Mouse (Mus musculus): Measurements from ENCODE around the gene Cnnm2. TPM values are rescaled to one million over a fixed set of nuclear protein-coding genes. Genes with fewer than 3 reads are reported as not detected.
"Not testable (repeated sequence)": the region's sequence is repeated elsewhere in the genome, so short reads cannot be mapped to it uniquely, and the experiment has no call there.

Gene Cnnm2
- polyA plus RNA-seq, 1 experiment from 2014 or later = 8.1 TPM

- WGBS = 71% methylated on average over 12 of the region's 12 CpGs
- ATAC-seq (ENCODE audit: low FRiP score, low TSS enrichment) = no peak
- Histone ChIP-seq H3K4me1 (ENCODE audit: control insufficient read depth, insufficient read depth, low read length) (no peaks in the 10 kb centered on the region), H3K9ac (replicated peaks; ENCODE audit: low read length) (no peak overlapping the region), H3K4me2 (ENCODE audit: low read length) (no peak overlapping the region), H3K9me3 (ENCODE audit: control insufficient read depth, low read length) (no peaks in the 10 kb centered on the region), H3K36me3 (ENCODE audit: control insufficient read depth, insufficient read depth, low read length) (no peaks in the 10 kb centered on the region), H3K27me3 (ENCODE audit: control insufficient read depth, insufficient read depth, low read length) (no peaks in the 10 kb centered on the region), H3K27ac (replicated peaks; ENCODE audit: low read depth, low read length) (no peak overlapping the region), H3K4me3 (replicated peaks; ENCODE audit: low read depth, low read length) (no peak overlapping the region)
- no peak for DNase-seq
Observed at GRCm38 (mm10) chr19:46777928-46778680, 16.7 kb downstream of the Cnnm2 start.

DNA sequence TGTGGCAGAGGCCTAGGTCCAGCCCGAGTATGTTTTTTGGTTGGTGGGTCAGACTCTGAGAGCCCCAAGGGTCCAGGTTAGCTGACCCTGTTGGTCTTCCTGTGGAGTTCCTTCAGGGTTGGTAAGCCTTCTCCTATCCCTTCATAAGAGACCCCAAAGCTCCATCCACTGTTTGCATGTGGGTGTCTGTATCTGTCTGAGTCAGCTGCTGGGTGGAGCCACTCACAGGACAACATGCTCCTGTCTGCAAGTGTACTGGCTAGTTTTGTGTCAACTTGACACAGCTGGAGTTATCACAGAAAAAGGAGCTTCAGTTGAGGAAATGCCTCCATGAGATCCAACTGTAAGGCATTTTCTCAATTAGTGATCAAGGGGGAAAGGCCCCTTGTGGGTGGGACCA lies 17.7 kb downstream of the Cnnm2 start:
- not testable (repeated sequence) for H3K27me3 ChIP-seq (ENCODE audit: control insufficient read depth, insufficient read depth, low read length); H3K4me1 ChIP-seq (ENCODE audit: control insufficient read depth, insufficient read depth, low read length); H3K4me3 ChIP-seq (replicated peaks; ENCODE audit: low read depth, low read length); H3K9me3 ChIP-seq (ENCODE audit: control insufficient read depth, low read length); H3K4me2 ChIP-seq (ENCODE audit: low read length); H3K9ac ChIP-seq (replicated peaks; ENCODE audit: low read length); DNase-seq; H3K27ac ChIP-seq (replicated peaks; ENCODE audit: low read depth, low read length); H3K36me3 ChIP-seq (ENCODE audit: control insufficient read depth, insufficient read depth, low read length); ATAC-seq (ENCODE audit: low FRiP score, low TSS enrichment)
- 100% methylated on average over 1 of the region's 1 CpGs for WGBS

DNA sequence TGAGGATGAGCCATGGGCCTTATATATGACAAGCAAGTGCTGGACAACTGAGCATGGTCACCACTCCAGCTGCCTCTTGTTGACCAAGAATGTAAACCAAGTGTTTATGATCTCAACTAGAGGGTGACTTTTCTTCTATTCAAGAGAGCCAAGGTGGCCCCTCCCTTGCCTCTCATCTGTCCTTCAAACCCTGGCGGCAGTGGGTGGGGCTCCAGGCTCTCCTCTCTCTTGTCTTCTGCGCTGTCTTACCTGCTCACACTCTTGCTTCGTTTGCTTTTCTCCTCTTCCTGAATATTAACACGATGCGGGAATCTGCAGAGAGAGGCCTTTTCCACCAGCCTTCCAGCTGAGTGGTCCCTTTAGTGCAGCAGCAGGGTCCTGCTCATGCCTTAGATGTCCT lies 22.6 kb downstream of the Cnnm2 start:
- Histone ChIP-seq H3K4me3 (replicated peaks; ENCODE audit: low read depth, low read length) (no peak overlapping the region), H3K36me3 (ENCODE audit: control insufficient read depth, insufficient read depth, low read length) (no peaks in the 10 kb centered on the region), H3K27ac (replicated peaks; ENCODE audit: low read depth, low read length) (no peak overlapping the region), H3K9me3 (ENCODE audit: control insufficient read depth, low read length) (no peaks in the 10 kb centered on the region), H3K27me3 (ENCODE audit: control insufficient read depth, insufficient read depth, low read length) (no peaks in the 10 kb centered on the region), H3K4me2 (ENCODE audit: low read length) (no peak overlapping the region), H3K4me1 (ENCODE audit: control insufficient read depth, insufficient read depth, low read length) (peaks cover 13% of the 10 kb centered on the region), H3K9ac (replicated peaks; ENCODE audit: low read length) (no peak overlapping the region)
- 74% methylated on average over 5 of the region's 5 CpGs for WGBS
- no peak for ATAC-seq (ENCODE audit: low FRiP score, low TSS enrichment)
- no peak for DNase-seq

DNA sequence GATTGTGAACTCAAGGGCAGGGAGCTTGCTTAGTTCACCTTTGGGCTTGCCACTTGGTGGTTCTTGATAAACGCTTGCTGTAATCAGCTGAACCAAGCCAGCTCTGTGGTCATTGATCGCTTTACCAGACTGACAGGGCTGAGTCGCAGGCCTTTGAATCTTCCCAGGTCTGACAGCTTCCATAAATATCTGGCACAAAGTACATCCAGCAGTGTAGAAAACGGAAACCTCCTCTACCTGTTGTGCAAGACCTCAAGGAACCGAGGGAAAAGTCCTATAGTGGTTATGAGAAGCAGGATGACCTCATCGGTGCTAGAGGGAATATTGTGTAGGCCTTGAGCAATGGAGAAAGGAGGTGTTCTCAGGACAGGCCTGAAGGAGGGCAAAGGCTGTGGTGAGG lies 23.1 kb downstream of the Cnnm2 start:
- Histone ChIP-seq H3K9ac (replicated peaks; ENCODE audit: low read length) (no peak overlapping the region), H3K27ac (replicated peaks; ENCODE audit: low read depth, low read length) (no peak overlapping the region), H3K4me3 (replicated peaks; ENCODE audit: low read depth, low read length) (no peak overlapping the region), H3K36me3 (ENCODE audit: control insufficient read depth, insufficient read depth, low read length) (no peaks in the 10 kb centered on the region), H3K9me3 (ENCODE audit: control insufficient read depth, low read length) (no peaks in the 10 kb centered on the region), H3K27me3 (ENCODE audit: control insufficient read depth, insufficient read depth, low read length) (no peaks in the 10 kb centered on the region), H3K4me2 (ENCODE audit: low read length) (no peak overlapping the region), H3K4me1 (ENCODE audit: control insufficient read depth, insufficient read depth, low read length) (peaks cover 13% of the 10 kb centered on the region)
- ATAC-seq (ENCODE audit: low FRiP score, low TSS enrichment) = no peak
- no peak for DNase-seq
- WGBS = 89% methylated on average over 6 of the region's 6 CpGs

DNA sequence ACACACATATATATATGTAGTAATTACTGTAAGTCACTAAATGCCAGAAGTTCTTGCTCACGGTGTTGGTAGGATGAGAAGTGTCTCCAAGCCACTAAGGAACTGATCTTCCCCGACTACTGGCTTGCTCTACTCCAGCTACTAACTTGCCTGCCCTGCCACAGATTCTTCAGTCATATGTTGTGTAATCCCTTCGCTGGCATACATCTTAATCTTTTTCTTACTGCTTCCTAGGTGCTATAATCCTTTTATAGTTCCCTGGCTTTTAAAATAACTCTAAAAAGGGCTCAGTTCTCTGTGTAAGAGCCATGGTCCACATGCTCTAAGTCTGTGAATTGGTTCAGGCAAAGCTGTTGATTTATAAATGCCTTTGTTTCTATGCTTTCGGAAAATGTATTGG lies 24.2 kb downstream of the Cnnm2 start:
- Histone ChIP-seq H3K9me3 (ENCODE audit: control insufficient read depth, low read length) (no peaks in the 10 kb centered on the region), H3K4me1 (ENCODE audit: control insufficient read depth, insufficient read depth, low read length) (peaks cover 13% of the 10 kb centered on the region), H3K27me3 (ENCODE audit: control insufficient read depth, insufficient read depth, low read length) (no peaks in the 10 kb centered on the region), H3K9ac (replicated peaks; ENCODE audit: low read length) (no peak overlapping the region), H3K4me3 (replicated peaks; ENCODE audit: low read depth, low read length) (no peak overlapping the region), H3K27ac (replicated peaks; ENCODE audit: low read depth, low read length) (no peak overlapping the region), H3K36me3 (ENCODE audit: control insufficient read depth, insufficient read depth, low read length) (no peaks in the 10 kb centered on the region), H3K4me2 (ENCODE audit: low read length) (no peak overlapping the region)
- 76% methylated on average over 4 of the region's 4 CpGs for WGBS
- DNase-seq = no peak
- ATAC-seq (ENCODE audit: low FRiP score, low TSS enrichment) = no peak

GRCm38 (mm10) chr19:46789782-46790181 lies 28.4 kb downstream of the Cnnm2 start:
- H3K36me3 ChIP-seq (ENCODE audit: control insufficient read depth, insufficient read depth, low read length) = no peaks in the 10 kb centered on the region
- DNase-seq = no peak
- H3K4me2 ChIP-seq (ENCODE audit: low read length) = no peak overlapping the region
- H3K4me3 ChIP-seq (replicated peaks; ENCODE audit: low read depth, low read length) = no peak overlapping the region
- no peak overlapping the region for H3K27ac ChIP-seq (replicated peaks; ENCODE audit: low read depth, low read length)
- no peak overlapping the region for H3K9ac ChIP-seq (replicated peaks; ENCODE audit: low read length)
- peaks cover 7% of the 10 kb centered on the region for H3K4me1 ChIP-seq (ENCODE audit: control insufficient read depth, insufficient read depth, low read length)
- whole genome bisulfite sequencing = 100% methylated on average over 1 of the region's 1 CpGs
- H3K9me3 ChIP-seq (ENCODE audit: control insufficient read depth, low read length) = no peaks in the 10 kb centered on the region
- H3K27me3 ChIP-seq (ENCODE audit: control insufficient read depth, insufficient read depth, low read length) = no peaks in the 10 kb centered on the region
- ATAC-seq (ENCODE audit: low FRiP score, low TSS enrichment) = no peak

DNA sequence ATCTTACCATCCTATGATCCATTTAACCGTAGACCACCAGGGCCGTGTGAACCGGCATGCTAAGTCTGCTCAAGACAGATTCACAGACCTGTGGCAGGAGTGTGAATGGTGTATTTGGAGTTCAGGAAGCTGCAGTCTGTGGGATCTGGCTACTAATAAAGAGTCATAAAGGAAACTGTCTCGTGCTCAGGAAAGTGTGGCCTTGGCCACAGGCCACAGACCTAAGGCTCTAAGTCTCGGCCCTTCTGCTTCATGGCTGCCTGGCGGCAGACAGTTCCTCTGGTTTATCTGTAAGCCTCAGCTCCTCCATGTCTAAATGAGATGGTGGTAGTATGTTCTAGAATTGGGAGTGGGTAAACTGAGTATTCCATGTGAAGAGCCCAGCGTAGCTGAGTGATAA lies 30.0 kb downstream of the Cnnm2 start:
- Histone ChIP-seq H3K4me1 (ENCODE audit: control insufficient read depth, insufficient read depth, low read length) (no peaks in the 10 kb centered on the region), H3K4me3 (replicated peaks; ENCODE audit: low read depth, low read length) (no peak overlapping the region), H3K9ac (replicated peaks; ENCODE audit: low read length) (no peak overlapping the region), H3K27ac (replicated peaks; ENCODE audit: low read depth, low read length) (no peak overlapping the region), H3K9me3 (ENCODE audit: control insufficient read depth, low read length) (no peaks in the 10 kb centered on the region), H3K27me3 (ENCODE audit: control insufficient read depth, insufficient read depth, low read length) (no peaks in the 10 kb centered on the region), H3K4me2 (ENCODE audit: low read length) (no peak overlapping the region), H3K36me3 (ENCODE audit: control insufficient read depth, insufficient read depth, low read length) (no peaks in the 10 kb centered on the region)
- DNase-seq (no peak), ATAC-seq (ENCODE audit: low FRiP score, low TSS enrichment) (no peak)
- 91% methylated on average over 7 of the region's 7 CpGs for WGBS

DNA sequence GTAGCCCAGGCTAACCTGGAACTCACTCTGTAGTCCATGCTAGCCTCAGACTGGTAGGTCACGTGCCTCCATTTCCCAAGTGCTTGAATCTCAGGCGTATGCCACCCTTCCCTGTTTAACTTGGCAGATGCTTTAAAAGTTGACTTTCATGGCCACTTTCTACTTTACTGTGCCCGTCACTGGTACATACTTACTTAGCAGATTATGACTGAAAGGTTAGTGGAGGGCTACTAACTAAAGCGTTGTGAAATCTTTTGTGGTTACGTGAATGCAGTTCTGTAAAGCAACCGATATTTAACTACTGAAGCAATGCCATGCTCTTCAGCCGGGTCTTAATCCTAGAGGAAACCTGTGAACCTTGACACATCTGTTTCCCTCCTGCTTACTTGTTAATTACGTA lies 30.5 kb downstream of the Cnnm2 start:
- Histone ChIP-seq H3K4me1 (ENCODE audit: control insufficient read depth, insufficient read depth, low read length) (no peaks in the 10 kb centered on the region), H3K9ac (replicated peaks; ENCODE audit: low read length) (no peak overlapping the region), H3K27me3 (ENCODE audit: control insufficient read depth, insufficient read depth, low read length) (no peaks in the 10 kb centered on the region), H3K9me3 (ENCODE audit: control insufficient read depth, low read length) (no peaks in the 10 kb centered on the region), H3K36me3 (ENCODE audit: control insufficient read depth, insufficient read depth, low read length) (no peaks in the 10 kb centered on the region), H3K4me3 (replicated peaks; ENCODE audit: low read depth, low read length) (no peak overlapping the region), H3K4me2 (ENCODE audit: low read length) (no peak overlapping the region), H3K27ac (replicated peaks; ENCODE audit: low read depth, low read length) (no peak overlapping the region)
- DNase-seq (no peak), ATAC-seq (ENCODE audit: low FRiP score, low TSS enrichment) (no peak)
- WGBS = 69% methylated on average over 8 of the region's 8 CpGs

DNA sequence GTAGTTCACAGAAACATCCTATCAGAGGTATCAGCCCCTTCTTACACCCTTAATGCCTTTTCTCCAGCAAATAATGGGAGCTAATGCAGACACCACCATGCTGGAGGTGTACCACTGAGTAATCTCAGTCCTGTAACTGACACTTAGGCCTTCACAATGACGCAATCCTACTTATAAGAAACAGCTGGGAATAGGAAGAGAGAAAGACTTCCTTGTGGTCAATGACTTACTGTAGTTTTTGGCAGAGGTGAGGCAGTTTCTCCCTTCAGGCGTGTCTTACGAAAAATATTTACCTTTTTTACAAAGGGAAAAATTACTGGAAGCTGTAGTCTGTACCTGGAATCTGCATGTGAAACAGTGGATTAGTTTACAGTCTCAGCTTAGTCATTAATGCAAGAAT lies 31.1 kb downstream of the Cnnm2 start:
- DNase-seq = no peak
- no peaks in the 10 kb centered on the region for H3K4me1 ChIP-seq (ENCODE audit: control insufficient read depth, insufficient read depth, low read length)
- no peak for ATAC-seq (ENCODE audit: low FRiP score, low TSS enrichment)
- no peak overlapping the region for H3K4me3 ChIP-seq (replicated peaks; ENCODE audit: low read depth, low read length)
- H3K36me3 ChIP-seq (ENCODE audit: control insufficient read depth, insufficient read depth, low read length) = no peaks in the 10 kb centered on the region
- no peak overlapping the region for H3K27ac ChIP-seq (replicated peaks; ENCODE audit: low read depth, low read length)
- H3K27me3 ChIP-seq (ENCODE audit: control insufficient read depth, insufficient read depth, low read length) = no peaks in the 10 kb centered on the region
- no peak overlapping the region for H3K4me2 ChIP-seq (ENCODE audit: low read length)
- no peaks in the 10 kb centered on the region for H3K9me3 ChIP-seq (ENCODE audit: control insufficient read depth, low read length)
- H3K9ac ChIP-seq (replicated peaks; ENCODE audit: low read length) = no peak overlapping the region
- 96% methylated on average over 3 of the region's 3 CpGs for WGBS
